In the genomic region with DNA sequence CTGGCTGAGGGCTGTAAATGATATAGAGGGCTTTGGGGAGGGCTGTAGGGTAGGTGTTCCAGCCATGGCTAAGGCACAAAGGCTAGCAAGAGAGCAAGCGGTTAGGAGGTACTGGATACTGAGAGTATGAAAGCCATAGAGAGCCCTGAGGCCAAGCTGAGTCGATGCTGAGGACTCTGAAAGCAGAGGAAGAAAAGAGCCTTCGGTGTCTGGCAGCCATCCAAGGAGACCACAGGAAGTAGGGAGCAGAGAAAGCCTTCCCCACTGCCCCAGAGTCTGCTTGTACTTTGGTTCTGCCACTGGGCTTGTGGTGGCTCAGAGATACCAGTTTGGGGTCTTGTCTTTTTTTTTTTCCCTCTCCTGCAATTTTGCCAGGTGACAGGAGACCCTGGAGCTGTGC, we compare ENCODE assay signal across 22 mouse cellular contexts. TPM values are rescaled to one million over a fixed set of nuclear protein-coding genes. Genes with fewer than 3 reads are reported as not detected.
DNase-seq lines count a peak whose midpoint lies in the region; ATAC-seq lines count a peak whose summit lies in the region.
"Had no signal": no experiment of that assay in that cellular context is flagged by ENCODE, and none has a peak within 500 bp of the region (broad histone marks: within the 10 kb centered on the region; RNA-seq: fewer than 3 reads in every experiment).

No protein-coding gene starts in this region.

- WGBS in kidney, embryonic 14.5 days: 91% methylated on average over 3 of the region's 3 CpGs
- 67% methylated on average over 3 of the region's 3 CpGs for WGBS in neural tube, embryonic 13.5 days
- 79% methylated on average over 3 of the region's 3 CpGs for WGBS in neural tube, embryonic 15.5 days

- H3K4me3 ChIP-seq in kidney, embryonic 14.5 days (ENCODE audit: low read length): no peak overlapping the region
- H3K4me3 ChIP-seq in neural tube, embryonic 13.5 days: no peak overlapping the region
- H3K4me3 ChIP-seq in neural tube, embryonic 15.5 days (replicated peaks): no peak overlapping the region
- H3K4me3 ChIP-seq: forebrain, embryonic 15.5 days; midbrain, embryonic 12.5 days had no signal

- no peaks in the 10 kb centered on the region for H3K4me1 ChIP-seq in kidney, embryonic 14.5 days (ENCODE audit: control insufficient read depth, insufficient read depth, low read length)
- no peaks in the 10 kb centered on the region for H3K4me1 ChIP-seq in neural tube, embryonic 13.5 days (replicated peaks)
- no peaks in the 10 kb centered on the region for H3K4me1 ChIP-seq in neural tube, embryonic 15.5 days
- H3K4me1 ChIP-seq: forebrain, embryonic 15.5 days; midbrain, embryonic 12.5 days had no signal

- H3K27me3 ChIP-seq in kidney, embryonic 14.5 days (ENCODE audit: control insufficient read depth, insufficient read depth, low read length): no peaks in the 10 kb centered on the region
- no peaks in the 10 kb centered on the region for H3K27me3 ChIP-seq in neural tube, embryonic 13.5 days
- no peaks in the 10 kb centered on the region for H3K27me3 ChIP-seq in neural tube, embryonic 15.5 days (replicated peaks)
- H3K27me3 ChIP-seq: CH12.LX; forebrain, embryonic 15.5 days; midbrain, embryonic 12.5 days had no signal

- H3K9ac ChIP-seq in kidney, embryonic 14.5 days (ENCODE audit: low read depth, low read length): no peak overlapping the region
- no peak overlapping the region for H3K9ac ChIP-seq in neural tube, embryonic 13.5 days
- H3K9ac ChIP-seq in neural tube, embryonic 15.5 days (replicated peaks): no peak overlapping the region
- H3K9ac ChIP-seq: forebrain, embryonic 15.5 days; midbrain, embryonic 12.5 days had no signal

- no peak for ATAC-seq in cerebellum, adult (ENCODE audit: insufficient number of reproducible peaks, low FRiP score, low TSS enrichment)
- ATAC-seq in kidney, embryonic 14.5 days (ENCODE audit: low FRiP score, low TSS enrichment): no peak
- no peak for ATAC-seq in neural tube, embryonic 13.5 days (ENCODE audit: low read depth)
- no peak for ATAC-seq in neural tube, embryonic 15.5 days (ENCODE audit: low FRiP score)
- ATAC-seq in megakaryocyte progenitor cell, adult 5-6 weeks (replicated peaks; ENCODE audit: poor library complexity): no peak
- ATAC-seq: forebrain, embryonic 15.5 days had no signal

- H3K9me3 ChIP-seq in kidney, embryonic 14.5 days (ENCODE audit: control insufficient read depth, low read length): no peaks in the 10 kb centered on the region
- no peaks in the 10 kb centered on the region for H3K9me3 ChIP-seq in neural tube, embryonic 13.5 days
- no peaks in the 10 kb centered on the region for H3K9me3 ChIP-seq in neural tube, embryonic 15.5 days (replicated peaks)
- H3K9me3 ChIP-seq: forebrain, embryonic 15.5 days; midbrain, embryonic 12.5 days had no signal

- peaks cover 58% of the 10 kb centered on the region for H3K36me3 ChIP-seq in kidney, embryonic 14.5 days (ENCODE audit: control insufficient read depth, insufficient read depth, low read length)
- H3K36me3 ChIP-seq in neural tube, embryonic 13.5 days: 0 out of 2 replicates have a peak, but pooled peaks cover 5% of the 10 kb centered on the region
- no peaks in the 10 kb centered on the region for H3K36me3 ChIP-seq in neural tube, embryonic 15.5 days
- H3K36me3 ChIP-seq: forebrain, embryonic 15.5 days had no signal

- DNase-seq in cerebellum, postnatal 10 days: peak; percentile 52 to 54
- DNase-seq in kidney, postnatal 10 days: peak; percentile 53
- DNase-seq in neural tube, embryonic 10.5 days (ENCODE audit: extremely low spot score, low spot score): no peak
- DNase-seq: adrenal gland, postnatal 10 days; cerebellum, adult 8-10 months; gastrocnemius, postnatal 36 days; kidney, adult 8-10 months; thymus, postnatal 25 days had no signal

- H3K27ac ChIP-seq in kidney, embryonic 14.5 days (ENCODE audit: low read depth, low read length): no peak overlapping the region
- 0 out of 2 replicates have a peak overlapping the region, but pooled peaks have one; percentile 9 for H3K27ac ChIP-seq in neural tube, embryonic 13.5 days (replicated peaks)
- 0 out of 2 replicates have a peak overlapping the region, but pooled peaks have one; percentile 13 for H3K27ac ChIP-seq in neural tube, embryonic 15.5 days (replicated peaks)
- H3K27ac ChIP-seq: forebrain, embryonic 15.5 days; midbrain, embryonic 12.5 days had no signal

- H3K4me2 ChIP-seq in kidney, embryonic 14.5 days (replicated peaks; ENCODE audit: low read depth, low read length): no peak overlapping the region
- no peak overlapping the region for H3K4me2 ChIP-seq in neural tube, embryonic 13.5 days
- H3K4me2 ChIP-seq in neural tube, embryonic 15.5 days: no peak overlapping the region
- H3K4me2 ChIP-seq: forebrain, embryonic 15.5 days; heart, embryonic 11.5 days; midbrain, embryonic 12.5 days had no signal

RNA-seq across cellular contexts. Expression of gene Iqgap3, which starts 18.5 kb away (rescaled TPM):
- polyA plus RNA-seq in kidney, embryonic 14.5 days (2014; fragmentation: Nextera tagmentation; extraction: Ambion mirVana): 15.5 and 20.9 TPM in 2 replicates
- polyA plus RNA-seq in neural tube, embryonic 13.5 days (2015; fragmentation: Nextera tagmentation; extraction: Ambion mirVana): 3.0 and 3.8 TPM in 2 replicates
- 2.8 and 4.9 TPM in 2 replicates for polyA plus RNA-seq in neural tube, embryonic 15.5 days (2015; fragmentation: Nextera tagmentation; extraction: Ambion mirVana)
- total RNA-seq in megakaryocyte progenitor cell, adult 5-6 weeks (2015): 14.1 and 14.2 TPM in 2 replicates
- total RNA-seq in megakaryocyte progenitor cell, adult 5-6 weeks (2017): 21.4 and 22.0 TPM in 2 replicates

RNA-seq across cellular contexts. Expression of gene Ttc24, which starts 22.1 kb away (rescaled TPM):
- polyA plus RNA-seq in kidney, embryonic 14.5 days (2014; fragmentation: Nextera tagmentation; extraction: Ambion mirVana): not detected in 2 replicates
- not detected in 2 replicates for polyA plus RNA-seq in neural tube, embryonic 13.5 days (2015; fragmentation: Nextera tagmentation; extraction: Ambion mirVana)
- polyA plus RNA-seq in neural tube, embryonic 15.5 days (2015; fragmentation: Nextera tagmentation; extraction: Ambion mirVana): 0.38 TPM in 1 of 2 replicates, not detected in the other
- total RNA-seq in megakaryocyte progenitor cell, adult 5-6 weeks (2015): not detected in 2 replicates
- not detected in 2 replicates for total RNA-seq in megakaryocyte progenitor cell, adult 5-6 weeks (2017)
- total RNA-seq: adrenal gland, postnatal 10 days; CH12.LX; gastrocnemius, postnatal 36 days; hematopoietic stem cell, adult 5-6 weeks; layer of hippocampus, postnatal 10 days; left cerebral cortex, postnatal 10 days had no signal
- polyA plus RNA-seq: forebrain, embryonic 15.5 days; heart, embryonic 11.5 days; limb, embryonic 14.5 days; liver, embryonic 16.5 days; midbrain, embryonic 12.5 days had no signal

RNA-seq across cellular contexts. Expression of gene Mef2d, which starts 41.9 kb away (rescaled TPM):
- polyA plus RNA-seq in kidney, embryonic 14.5 days (2014; fragmentation: Nextera tagmentation; extraction: Ambion mirVana): 12.6 and 21.8 TPM in 2 replicates
- 15.9 and 19.4 TPM in 2 replicates for polyA plus RNA-seq in neural tube, embryonic 13.5 days (2015; fragmentation: Nextera tagmentation; extraction: Ambion mirVana)
- polyA plus RNA-seq in neural tube, embryonic 15.5 days (2015; fragmentation: Nextera tagmentation; extraction: Ambion mirVana): 14.3 and 20.3 TPM in 2 replicates
- 82.5 and 95.7 TPM in 2 replicates for total RNA-seq in megakaryocyte progenitor cell, adult 5-6 weeks (2015)
- 49.6 and 52.8 TPM in 2 replicates for total RNA-seq in megakaryocyte progenitor cell, adult 5-6 weeks (2017)

RNA-seq across cellular contexts. Expression of gene Naxe, which starts 42.0 kb away (rescaled TPM):
- polyA plus RNA-seq in kidney, embryonic 14.5 days (2014; fragmentation: Nextera tagmentation; extraction: Ambion mirVana): 159 and 171 TPM in 2 replicates
- polyA plus RNA-seq in neural tube, embryonic 13.5 days (2015; fragmentation: Nextera tagmentation; extraction: Ambion mirVana): 169 and 175 TPM in 2 replicates
- 155 and 159 TPM in 2 replicates for polyA plus RNA-seq in neural tube, embryonic 15.5 days (2015; fragmentation: Nextera tagmentation; extraction: Ambion mirVana)
- total RNA-seq in megakaryocyte progenitor cell, adult 5-6 weeks (2015): 44.2 and 67.8 TPM in 2 replicates
- 39.6 and 41.4 TPM in 2 replicates for total RNA-seq in megakaryocyte progenitor cell, adult 5-6 weeks (2017)

RNA-seq across cellular contexts. Expression of gene Gpatch4, which starts 57.3 kb away (rescaled TPM):
- polyA plus RNA-seq in kidney, embryonic 14.5 days (2014; fragmentation: Nextera tagmentation; extraction: Ambion mirVana): 48.1 and 48.6 TPM in 2 replicates
- polyA plus RNA-seq in neural tube, embryonic 13.5 days (2015; fragmentation: Nextera tagmentation; extraction: Ambion mirVana): 29.5 and 30.3 TPM in 2 replicates
- polyA plus RNA-seq in neural tube, embryonic 15.5 days (2015; fragmentation: Nextera tagmentation; extraction: Ambion mirVana): 36.6 and 42.6 TPM in 2 replicates
- 34.2 and 38.7 TPM in 2 replicates for total RNA-seq in megakaryocyte progenitor cell, adult 5-6 weeks (2015)
- 49.2 and 51.8 TPM in 2 replicates for total RNA-seq in megakaryocyte progenitor cell, adult 5-6 weeks (2017)
